8 mouse cellular contexts compared by ENCODE assay signal in the genomic region with DNA sequence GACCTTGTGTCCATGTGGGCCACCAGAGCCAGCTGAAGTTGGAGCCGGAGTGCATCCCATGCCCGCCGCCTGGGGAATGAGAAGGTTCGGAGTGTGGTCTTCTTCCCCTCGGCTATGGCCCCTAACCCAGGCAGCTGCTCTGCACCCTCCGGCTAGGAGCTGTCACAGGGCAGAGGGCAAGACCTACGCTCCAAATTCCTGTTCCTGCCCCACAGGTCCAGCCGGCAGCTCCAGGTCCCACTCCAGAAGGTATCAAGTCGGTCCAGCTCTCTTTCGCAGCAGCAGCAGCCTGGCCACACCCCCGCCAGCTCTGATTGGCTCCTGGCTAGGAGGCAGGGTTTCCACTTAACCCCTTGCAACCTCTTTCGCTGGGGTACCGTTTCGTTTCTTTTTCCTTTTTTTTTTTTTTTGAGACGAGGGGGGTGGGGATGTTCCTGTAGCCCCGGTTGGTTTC. TPM values are rescaled to one million over a fixed set of nuclear protein-coding genes. Genes with fewer than 3 reads are reported as not detected.
DNase-seq lines count a peak whose midpoint lies in the region; ATAC-seq lines count a peak whose summit lies in the region.

No protein-coding gene starts in this region.

- intact Hi-C loops in gastrocnemius, postnatal 14 days (cut with DNase I; ENCODE audit: low total_unique reads), result loop anchor here (10.0 kb wide), 1 partner anchor 118 kb away; the partner anchor contains the start of gene Grrp1
- intact Hi-C loops in left cerebral cortex, postnatal 25 days (cut with DNase I), result no loop called here

- DNase-seq in adrenal gland, adult (ENCODE audit: inconsistent age in 2 of 2, low spot score in 1 of 2), result peak; percentile 85 to 91
- DNase-seq in embryo, embryonic 10.5 days (ENCODE audit: low spot score), result peak; percentile 82
- peak; percentile 84 for DNase-seq in gastrocnemius, postnatal 14 days
- DNase-seq in left cerebral cortex, postnatal 25 days (ENCODE audit: low spot score in 2 of 2), result peak; percentile 86 to 93
- DNase-seq in right cerebral cortex, postnatal 4 days, result peak; percentile 78
- no peak for DNase-seq in c-Kit-positive CD71-positive TER-119-positive erythroid progenitor cells, embryonic 14.5 days (ENCODE audit: low spot score)

- peak; percentile 94 for ATAC-seq in inflammation-experienced regulatory T-cells, adult 6 months
- ATAC-seq in megakaryocyte-erythroid progenitor cell, adult 5-6 weeks (replicated peaks; ENCODE audit: low FRiP score, low TSS enrichment, poor library complexity, severe bottlenecking), result peak; percentile 88

RNA-seq across cellular contexts. Expression of gene Extl1, which starts 11.3 kb away (rescaled TPM):
- 10 to 100 TPM; 36.3 to 37.2 TPM for total RNA-seq in gastrocnemius, postnatal 14 days (2021)
- 1 to 10 TPM in 2 of 3 experiments, under 1 TPM in 1; 0.21 to 1.3 (median 1.0) TPM for polyA plus RNA-seq in inflammation-experienced regulatory T-cells, adult 6 months (2017; shearing (Covaris generic))
- total RNA-seq in left cerebral cortex, postnatal 25 days (2021), result 10 to 100 TPM; 49.2 to 52.5 TPM
- total RNA-seq in megakaryocyte-erythroid progenitor cell, adult 5-6 weeks (2014; fragmentation: Nextera tagmentation), result not detected in 2 replicates
- not detected in 2 replicates for total RNA-seq in megakaryocyte-erythroid progenitor cell, adult 5-6 weeks (2017)

RNA-seq across cellular contexts. Expression of gene Pafah2, which starts 23.8 kb away (rescaled TPM):
- total RNA-seq in gastrocnemius, postnatal 14 days (2021), result 1 to 10 TPM; 3.2 to 3.4 TPM
- polyA plus RNA-seq in inflammation-experienced regulatory T-cells, adult 6 months (2017; shearing (Covaris generic)), result 1 to 10 TPM in 2 of 3 experiments, under 1 TPM in 1; 0.80 to 1.5 (median 1.2) TPM
- 1 to 10 TPM; 5.3 to 9.1 TPM for total RNA-seq in left cerebral cortex, postnatal 25 days (2021)
- total RNA-seq in megakaryocyte-erythroid progenitor cell, adult 5-6 weeks (2014; fragmentation: Nextera tagmentation), result 27.7 and 41.0 TPM in 2 replicates
- 18.2 and 24.1 TPM in 2 replicates for total RNA-seq in megakaryocyte-erythroid progenitor cell, adult 5-6 weeks (2017)

RNA-seq across cellular contexts. Expression of gene Slc30a2, which starts 29.3 kb away (rescaled TPM):
- total RNA-seq in gastrocnemius, postnatal 14 days (2021), result 1 to 10 TPM in 1 of 2 experiments, under 1 TPM in 1; 0.47 to 6.3 TPM
- polyA plus RNA-seq in inflammation-experienced regulatory T-cells, adult 6 months (2017; shearing (Covaris generic)), result under 1 TPM; 0.21 to 0.34 (median 0.29) TPM
- total RNA-seq in left cerebral cortex, postnatal 25 days (2021), result not detected
- not detected in 2 replicates for total RNA-seq in megakaryocyte-erythroid progenitor cell, adult 5-6 weeks (2014; fragmentation: Nextera tagmentation)
- total RNA-seq in megakaryocyte-erythroid progenitor cell, adult 5-6 weeks (2017), result not detected in 2 replicates

RNA-seq across cellular contexts. Expression of gene Trim63, which starts 57.4 kb away (rescaled TPM):
- 100 to 1,000 TPM; 103 to 224 TPM for total RNA-seq in gastrocnemius, postnatal 14 days (2021)
- not detected for polyA plus RNA-seq in inflammation-experienced regulatory T-cells, adult 6 months (2017; shearing (Covaris generic))
- under 1 TPM; 0.32 to 0.39 TPM for total RNA-seq in left cerebral cortex, postnatal 25 days (2021)
- not detected in 2 replicates for total RNA-seq in megakaryocyte-erythroid progenitor cell, adult 5-6 weeks (2014; fragmentation: Nextera tagmentation)
- total RNA-seq in megakaryocyte-erythroid progenitor cell, adult 5-6 weeks (2017), result not detected in 2 replicates

Comparison
In these comparisons a context has a peak if more than half of its experiments do, and no peak if none do; other contexts are left out.
1. RNA of gene Extl1, which starts 11.3 kb away (total RNA-seq): 49.2 to 52.5 TPM in left cerebral cortex, postnatal 25 days and 36.3 to 37.2 TPM in gastrocnemius, postnatal 14 days; not detected in megakaryocyte-erythroid progenitor cell, adult 5-6 weeks; every median in the first group is over 10 times any median in the second.